Mouse (Mus musculus) v-Abl transformed pro-B cells (cell line): ENCODE measurements around the gene Sbno1.
"Not testable (repeated sequence)": the region's sequence is repeated elsewhere in the genome, so short reads cannot be mapped to it uniquely, and the experiment has no call there.

Experiments
- in situ Hi-C, 2 experiments: fragments of 400-800 bp; cut with MboI; formaldehyde crosslinking; loops; one replicate each; pipeline ENCODE4 v1.15.1; 2025; ENCODE audit not compliant: unreplicated experiment in 2 of 2

The Sbno1 gene

DNA sequence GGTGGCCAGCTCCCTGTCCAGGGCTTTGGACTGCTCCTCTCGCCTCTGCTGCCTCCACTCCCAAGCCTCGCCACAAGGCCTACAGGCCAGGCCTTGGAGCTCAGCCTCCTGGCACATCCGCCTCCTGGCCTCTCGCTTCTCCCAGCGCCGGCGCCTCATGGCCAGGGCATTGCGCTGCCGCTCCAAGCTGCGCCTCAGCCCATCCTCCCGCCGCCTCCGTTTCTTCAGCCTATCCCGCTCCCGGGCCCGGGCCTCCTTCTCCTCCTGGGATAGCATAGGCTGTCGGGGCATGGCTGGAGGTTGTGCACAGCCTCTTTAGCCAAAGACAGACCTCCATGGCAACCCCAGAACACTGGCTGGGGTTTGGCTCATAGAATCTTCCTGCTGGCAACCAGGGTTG lies 76.6 kb downstream of the Sbno1 start:
- in situ Hi-C loops: no loop called here

DNA sequence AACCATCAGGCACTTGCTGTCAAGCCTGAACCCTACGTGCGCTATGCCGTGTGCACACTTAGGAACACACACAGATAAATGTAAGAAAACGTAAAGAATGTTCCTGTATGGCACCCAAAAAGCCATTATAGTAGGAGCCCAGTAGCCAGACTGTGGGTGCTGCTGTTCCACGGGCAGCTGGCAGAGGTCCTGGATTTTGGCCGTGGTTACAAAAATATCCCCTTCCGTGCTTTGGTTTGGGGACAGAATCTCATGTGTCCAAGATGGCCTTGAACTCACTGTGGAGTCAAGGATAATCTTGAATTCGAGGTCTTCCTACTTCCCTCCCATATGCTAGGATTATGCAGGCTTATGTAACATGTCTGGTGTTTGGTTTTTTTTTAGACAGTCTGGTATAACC lies 82.9 kb downstream of the Sbno1 start:
- in situ Hi-C loops: no loop called here

DNA sequence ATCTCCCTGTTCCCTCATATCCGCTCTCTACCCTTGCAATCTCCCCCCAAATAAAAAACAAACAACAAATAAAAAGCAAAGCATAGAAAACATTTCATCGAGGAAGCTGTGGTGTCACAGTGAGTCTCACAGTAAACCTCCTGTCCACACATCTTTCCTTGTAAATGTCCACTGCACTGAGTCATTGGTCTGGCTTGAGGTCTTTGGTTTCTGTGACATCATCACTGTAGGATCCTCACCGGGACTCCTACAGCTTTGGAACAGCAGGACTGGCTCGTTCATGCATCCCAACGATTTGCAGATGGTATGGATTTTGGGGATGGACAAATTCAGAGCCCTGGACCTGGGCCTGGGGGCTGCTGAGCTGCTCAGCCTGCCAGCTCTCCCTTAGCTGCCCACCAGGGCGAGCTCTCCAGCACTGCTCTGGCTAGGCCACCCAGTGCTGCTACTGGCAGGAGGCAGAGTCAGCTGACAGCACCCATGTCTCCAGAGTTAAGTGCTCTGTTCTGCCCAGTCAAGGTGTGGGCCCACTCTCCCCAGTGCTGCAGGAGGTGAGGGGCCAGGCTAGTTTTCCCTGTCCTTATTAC lies 84.0 kb downstream of the Sbno1 start:
- in situ Hi-C loops: not testable (repeated sequence)

DNA sequence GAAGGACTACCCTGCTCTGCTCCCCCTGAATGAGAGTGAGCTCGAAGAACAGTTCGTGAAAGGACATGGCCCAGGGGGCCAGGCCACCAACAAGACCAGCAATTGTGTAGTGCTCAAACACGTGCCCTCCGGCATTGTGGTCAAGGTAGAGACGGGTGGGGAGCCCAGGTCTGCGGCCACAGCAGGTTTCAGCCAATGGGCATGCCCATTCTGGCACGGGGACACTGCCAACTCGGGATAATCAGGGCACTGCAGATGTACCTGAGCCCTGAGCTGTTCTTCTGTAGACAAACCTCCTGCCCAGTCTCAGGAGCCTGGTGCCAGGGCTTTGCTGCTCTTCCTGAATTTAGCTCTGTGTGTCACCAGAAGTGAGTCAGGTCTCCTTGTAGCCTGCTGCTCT lies 87.0 kb downstream of the Sbno1 start:
- in situ Hi-C loops: no loop called here

DNA sequence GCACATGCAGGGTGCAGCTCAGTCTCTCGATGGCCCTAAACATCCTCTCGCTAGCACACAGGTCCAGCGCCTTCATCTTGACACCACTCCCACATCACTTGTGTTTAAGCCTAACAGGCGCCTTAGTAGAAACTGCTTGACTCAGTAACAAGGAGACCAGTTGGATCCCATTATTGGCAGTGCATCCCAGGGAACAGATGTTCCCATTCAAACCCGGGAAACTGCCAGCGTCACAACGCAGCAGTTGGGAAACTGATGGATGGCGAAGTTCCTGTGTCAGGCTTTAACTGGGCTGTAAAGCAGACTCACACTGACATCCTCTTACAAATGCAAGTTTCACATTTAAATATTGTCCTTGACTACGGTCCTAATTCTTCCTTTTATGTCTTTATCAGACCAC lies 87.9 kb downstream of the Sbno1 start:
- in situ Hi-C loops: no loop called here

DNA sequence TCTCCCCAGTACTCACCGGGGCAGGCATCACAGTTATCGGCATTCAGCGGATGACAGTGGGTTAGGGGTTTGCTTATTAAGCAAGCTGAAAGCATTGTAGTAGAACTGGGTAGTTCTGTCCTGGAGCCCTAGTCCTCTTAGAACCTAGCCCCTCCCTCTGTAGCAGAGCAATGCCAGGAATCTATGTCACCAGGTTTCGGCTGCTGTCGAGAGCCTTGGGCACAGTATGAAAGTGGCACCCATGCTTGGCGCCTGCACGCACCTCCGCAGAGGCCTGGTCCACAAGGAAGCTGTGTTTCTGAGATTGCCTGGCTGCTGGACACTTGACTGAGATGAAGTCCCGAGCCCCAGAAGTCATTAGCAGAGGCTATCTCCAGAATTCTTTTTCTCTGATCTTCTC lies 88.7 kb downstream of the Sbno1 start:
- in situ Hi-C loops: no loop called here

DNA sequence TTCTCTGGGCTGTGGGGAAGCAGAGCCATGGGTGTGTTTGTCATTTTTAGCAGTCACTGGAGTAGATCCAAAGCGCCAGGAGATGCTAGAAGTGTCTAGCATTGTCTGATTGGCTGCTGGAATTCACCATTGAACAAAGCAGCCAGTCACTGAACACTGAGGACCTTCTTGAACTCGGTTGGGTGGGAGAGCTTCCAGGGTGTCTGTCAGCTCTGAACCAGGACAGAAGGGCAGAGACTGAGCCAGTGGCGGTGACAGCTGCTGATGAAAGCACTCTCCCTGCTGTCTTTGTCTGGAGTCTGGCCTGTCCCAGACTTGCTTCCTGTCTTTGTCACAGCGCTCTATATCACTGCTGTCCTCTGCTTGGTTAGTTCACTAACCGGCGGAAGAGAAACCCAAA lies 91.4 kb downstream of the Sbno1 start:
- in situ Hi-C loops: no loop called here

DNA sequence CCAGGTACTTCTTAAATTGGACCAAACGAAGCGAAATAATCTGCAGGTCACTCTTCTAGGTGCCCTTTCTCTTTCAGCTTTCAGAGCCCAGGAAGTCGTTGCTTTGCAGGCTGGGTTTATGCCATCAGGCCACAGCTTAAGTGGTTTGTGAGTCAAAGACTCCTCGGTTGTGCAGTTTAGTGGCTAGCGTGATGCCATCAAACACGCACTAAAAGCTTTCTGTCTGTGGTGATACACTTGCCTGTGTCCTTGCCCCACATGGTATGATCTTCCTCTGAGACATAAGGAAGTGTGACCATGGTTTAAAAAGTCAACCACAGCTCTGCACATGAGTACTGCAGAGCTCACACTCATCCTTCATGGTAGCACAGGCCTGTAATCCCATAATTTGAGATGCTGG lies 95.7 kb downstream of the Sbno1 start:
- in situ Hi-C loops: no loop called here

DNA sequence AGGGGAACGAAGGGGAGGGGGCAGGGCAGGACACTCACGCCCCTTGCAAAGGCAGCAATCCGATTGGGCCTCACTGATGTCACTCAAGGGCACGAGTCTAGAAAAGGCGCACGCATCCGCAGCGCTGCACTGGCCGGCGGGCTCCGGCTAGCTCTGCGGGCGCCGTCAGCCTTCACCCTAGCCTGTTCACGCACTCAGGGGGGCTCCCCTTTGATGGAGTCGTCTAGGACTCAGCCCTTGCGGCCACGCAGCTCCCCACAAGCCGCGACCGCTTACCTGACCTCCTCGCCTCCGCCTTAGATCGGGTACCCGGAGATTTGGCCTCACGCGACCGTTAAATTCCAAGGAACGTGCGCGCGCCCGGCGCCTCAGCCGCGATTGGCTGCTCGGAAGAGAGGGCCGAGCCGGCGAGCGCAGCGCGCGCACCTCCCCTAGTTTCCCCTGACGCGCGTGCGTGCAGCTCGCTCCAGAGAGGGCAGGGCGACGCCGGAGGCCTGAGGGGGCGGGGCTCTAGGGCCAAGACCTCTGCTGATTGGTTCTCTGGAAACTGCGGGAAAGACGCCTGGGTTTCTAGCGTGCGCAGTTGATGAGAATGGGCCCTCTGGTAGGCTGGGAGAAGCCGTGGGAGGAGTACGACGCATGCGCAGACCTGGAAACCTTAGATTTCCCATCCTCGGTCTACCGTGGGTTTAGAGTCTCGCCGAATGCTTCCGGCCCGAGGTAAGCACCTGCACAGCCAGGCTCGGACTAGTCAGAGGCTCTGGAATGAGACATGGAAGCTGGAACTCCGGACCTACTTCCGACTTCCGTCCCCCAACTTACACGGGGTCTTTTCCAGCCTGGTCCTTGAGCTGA lies 98.1 kb downstream of the Sbno1 start, which contains the start of the genes Mphosph9 and 2810006K23Rik:
Gene Mphosph9, minus strand, starts transcription at position 463 of the 855 bp plus-strand sequence.
Gene 2810006K23Rik, plus strand, starts transcription at position 580 of the 855 bp plus-strand sequence.
- in situ Hi-C loops: no loop called here

DNA sequence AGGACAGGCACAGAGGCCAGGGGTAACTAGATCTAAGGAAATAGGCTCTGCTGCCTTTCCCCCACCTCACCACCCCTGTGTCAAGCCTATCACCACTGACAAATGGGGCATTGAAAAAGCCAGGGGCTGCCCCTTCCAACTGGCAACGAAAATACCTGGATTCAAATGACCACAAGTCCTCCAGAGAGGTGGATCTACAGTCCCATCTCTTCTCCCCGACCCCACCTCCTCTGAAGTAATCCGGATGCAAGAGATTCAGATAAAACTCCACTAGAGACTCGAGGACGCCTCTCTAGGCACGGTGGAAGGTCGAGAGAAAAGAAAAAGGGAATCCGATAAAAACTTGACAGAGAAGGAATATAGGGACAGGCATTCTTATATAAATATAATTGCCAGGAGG lies 99.0 kb downstream of the Sbno1 start:
- in situ Hi-C loops: no loop called here
